Comparison of ENCODE assay signal across 8 mouse cellular contexts in the genomic region with DNA sequence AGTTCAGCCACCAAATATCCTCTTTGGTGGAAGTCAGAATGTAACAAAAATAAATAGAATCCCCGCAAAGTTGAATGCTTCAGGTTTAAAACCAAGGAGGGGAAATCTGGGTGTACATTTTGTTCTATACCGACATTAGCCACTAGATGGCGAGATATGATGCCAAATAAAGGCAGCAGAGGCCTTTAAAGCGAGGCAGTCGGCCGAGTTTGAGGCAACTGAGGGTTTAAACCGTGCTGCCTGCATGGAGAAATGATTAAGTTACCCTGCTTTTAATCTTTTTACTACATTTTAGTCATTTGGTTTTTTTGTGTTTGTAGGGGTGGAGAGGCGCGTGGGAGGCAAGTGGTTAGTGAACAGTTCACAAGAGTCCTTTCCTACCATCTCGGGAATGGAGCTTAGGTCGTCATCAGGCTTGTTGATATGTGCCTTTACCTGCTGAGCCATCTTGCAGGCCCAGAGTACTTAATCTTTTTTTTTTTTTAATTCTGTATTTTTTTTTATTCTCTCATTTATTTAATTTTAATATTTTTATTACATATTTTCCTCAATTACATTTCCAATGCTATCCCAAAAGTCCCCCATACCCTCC.
DNase-seq lines count a peak whose midpoint lies in the region; ATAC-seq and TF ChIP-seq lines count a peak whose summit lies in the region.

No protein-coding gene starts in this region.

- 19% methylated on average over 11 of the region's 11 CpGs for WGBS in midbrain, postnatal 0 days

- TF ChIP-seq CTCF in midbrain, postnatal 0 days (IDR thresholded peaks at IDR 0.05): peak; percentile 90

- no peaks in the 10 kb centered on the region for H3K36me3 ChIP-seq in midbrain, postnatal 0 days (ENCODE audit: insufficient read depth, low read length)

- no peaks in the 10 kb centered on the region for H3K4me1 ChIP-seq in midbrain, postnatal 0 days (ENCODE audit: insufficient read depth, low read length)

- H3K27me3 ChIP-seq in midbrain, postnatal 0 days (ENCODE audit: insufficient read depth, low read length): no peaks in the 10 kb centered on the region

- DNase-seq in urinary bladder, postnatal 25 days (ENCODE audit: low spot score): peak; percentile 34
- no peak for DNase-seq in urinary bladder, adult 2 months (ENCODE audit: low spot score)
- peak; percentile 78 for DNase-seq in cerebellum, adult 9-10 months
- DNase-seq in frontal cortex, postnatal 36 days (ENCODE audit: low spot score in 2 of 2): peak; percentile 46 to 78
- peak; percentile 31 for DNase-seq in kidney, adult 18-20 months
- peak; percentile 33 to 38 for DNase-seq in left cerebral cortex, postnatal 36 days (ENCODE audit: low spot score in 2 of 2)
- DNase-seq in midbrain, postnatal 0 days (ENCODE audit: low spot score): peak; percentile 90
- DNase-seq in telencephalon, adult 2 months (ENCODE audit: low read depth, low spot score): peak; percentile 49

- intact Hi-C loops in left cerebral cortex, postnatal 36 days (cut with DNase I): loop anchor here (5.0 kb wide), 3 partner anchors 199 to 794 kb away; no protein-coding TSS in a partner anchor

- no peak overlapping the region for H3K9ac ChIP-seq in midbrain, postnatal 0 days (replicated peaks; ENCODE audit: low read length, poor library complexity, severe bottlenecking)

- H3K4me3 ChIP-seq in midbrain, postnatal 0 days (ENCODE audit: low read depth, low read length): no peak overlapping the region

- no peaks in the 10 kb centered on the region for H3K9me3 ChIP-seq in midbrain, postnatal 0 days (ENCODE audit: low read length)

- H3K4me2 ChIP-seq in midbrain, postnatal 0 days (ENCODE audit: low read depth, low read length, poor library complexity, severe bottlenecking): peak overlapping the region; percentile 18; the same call in 1 of the 2 replicates

- H3K27ac ChIP-seq in midbrain, postnatal 0 days (ENCODE audit: low read depth, low read length): no peak overlapping the region

- ATAC-seq in midbrain, postnatal 0 days (ENCODE audit: low FRiP score): peak; percentile 76
